Mouse (Mus musculus) MN1 (cell line): ENCODE data around the gene Dtx4.

Experiments
- DNase-seq: peaks from one replicate; pipeline ENCODE4 v3.0.0-alpha.2; 2016; ENCODE audit warnings: low spot score

The Dtx4 gene

GRCm38 (mm10) chr19:12417361-12417760, 83.9 kb downstream of the Dtx4 start, which contains the start of gene Olfr1441:
Gene Olfr1441, plus strand, starts transcription at chr19:12417433.
- no peak for DNase-seq
